Mouse (Mus musculus): ENCODE measurements at regions not wholly inside any gene's neighbourhood (a gene's known extent, or its start where the extent isn't known, plus 50 kb on each side); places are given as distances from the start of the nearest gene placed in this dataset.

DNA sequence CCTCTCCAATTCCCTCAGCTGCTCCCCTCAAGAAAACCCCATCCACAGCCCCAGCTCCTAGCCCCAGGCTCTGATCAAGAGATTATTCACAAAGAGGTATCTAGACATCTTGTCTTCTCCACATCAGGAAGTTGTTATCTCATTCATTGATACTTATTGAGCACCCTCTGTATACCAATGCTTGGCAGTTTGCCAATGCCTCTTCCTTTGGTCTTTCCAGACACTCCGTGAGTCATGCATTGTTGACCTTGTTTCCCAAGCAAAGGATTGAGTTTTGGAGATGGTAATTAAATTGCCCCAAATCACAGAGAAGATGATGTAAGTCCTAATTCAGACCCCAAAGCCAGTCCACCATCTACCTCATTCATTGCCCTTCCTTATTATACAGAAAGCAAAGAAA, 235.9 kb upstream of the Zmiz1 start:
- H3K9ac ChIP-seq (replicated peaks; ENCODE audit: low read length, poor library complexity, severe bottlenecking): no peak overlapping the region
- TF ChIP-seq CTCF (IDR thresholded peaks at IDR 0.05): no peak
- no peak overlapping the region for H3K27ac ChIP-seq (ENCODE audit: low read depth, low read length)
- no peaks in the 10 kb centered on the region for H3K27me3 ChIP-seq (ENCODE audit: insufficient read depth, low read length)
- DNase-seq (ENCODE audit: low spot score): no peak
- no peak overlapping the region for H3K4me2 ChIP-seq (ENCODE audit: low read depth, low read length, poor library complexity, severe bottlenecking)
- no peak overlapping the region for H3K4me3 ChIP-seq (ENCODE audit: low read depth, low read length)
- no peaks in the 10 kb centered on the region for H3K9me3 ChIP-seq (ENCODE audit: low read length)
- WGBS: 66% methylated on average over 1 of the region's 1 CpGs
- no peaks in the 10 kb centered on the region for H3K36me3 ChIP-seq (ENCODE audit: insufficient read depth, low read length)
- H3K4me1 ChIP-seq (ENCODE audit: insufficient read depth, low read length): peaks cover 13% of the 10 kb centered on the region
- ATAC-seq (ENCODE audit: low FRiP score): no peak

DNA sequence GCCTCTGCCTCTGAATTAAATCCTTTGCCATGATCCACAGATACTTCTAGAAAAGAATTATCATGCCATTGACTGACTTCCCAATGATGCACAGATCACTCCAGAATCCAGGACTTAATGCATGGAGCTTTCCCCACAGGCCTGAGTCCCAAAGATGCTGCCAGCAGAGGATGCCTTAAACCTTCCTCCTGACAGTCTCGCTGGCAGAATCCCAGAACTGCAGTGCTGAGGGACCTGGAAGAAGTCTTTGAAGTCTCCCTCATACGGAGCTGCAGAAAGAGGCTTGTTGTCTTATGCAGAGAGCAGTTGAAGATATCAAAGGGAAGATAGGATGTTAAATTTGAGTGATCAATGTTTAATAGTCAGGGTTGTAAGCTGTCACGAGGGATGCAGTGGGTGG, 233.8 kb upstream of the Zmiz1 start:
- 17% methylated on average over 3 of the region's 3 CpGs for WGBS
- H3K36me3 ChIP-seq (ENCODE audit: insufficient read depth, low read length): no peaks in the 10 kb centered on the region
- no peaks in the 10 kb centered on the region for H3K9me3 ChIP-seq (ENCODE audit: low read length)
- ATAC-seq (ENCODE audit: low FRiP score) (no peak), DNase-seq (ENCODE audit: low spot score) (no peak)
- TF ChIP-seq CTCF (IDR thresholded peaks at IDR 0.05): peak; percentile 22; the same call in 1 of the 2 replicates
- peaks cover 16% of the 10 kb centered on the region for H3K4me1 ChIP-seq (ENCODE audit: insufficient read depth, low read length)
- H3K4me2 ChIP-seq (ENCODE audit: low read depth, low read length, poor library complexity, severe bottlenecking): no peak overlapping the region
- no peaks in the 10 kb centered on the region for H3K27me3 ChIP-seq (ENCODE audit: insufficient read depth, low read length)
- H3K27ac ChIP-seq (ENCODE audit: low read depth, low read length): 0 out of 2 replicates have a peak overlapping the region, but pooled peaks have one; percentile 7
- no peak overlapping the region for H3K4me3 ChIP-seq (ENCODE audit: low read depth, low read length)
- H3K9ac ChIP-seq (replicated peaks; ENCODE audit: low read length, poor library complexity, severe bottlenecking): no peak overlapping the region

DNA sequence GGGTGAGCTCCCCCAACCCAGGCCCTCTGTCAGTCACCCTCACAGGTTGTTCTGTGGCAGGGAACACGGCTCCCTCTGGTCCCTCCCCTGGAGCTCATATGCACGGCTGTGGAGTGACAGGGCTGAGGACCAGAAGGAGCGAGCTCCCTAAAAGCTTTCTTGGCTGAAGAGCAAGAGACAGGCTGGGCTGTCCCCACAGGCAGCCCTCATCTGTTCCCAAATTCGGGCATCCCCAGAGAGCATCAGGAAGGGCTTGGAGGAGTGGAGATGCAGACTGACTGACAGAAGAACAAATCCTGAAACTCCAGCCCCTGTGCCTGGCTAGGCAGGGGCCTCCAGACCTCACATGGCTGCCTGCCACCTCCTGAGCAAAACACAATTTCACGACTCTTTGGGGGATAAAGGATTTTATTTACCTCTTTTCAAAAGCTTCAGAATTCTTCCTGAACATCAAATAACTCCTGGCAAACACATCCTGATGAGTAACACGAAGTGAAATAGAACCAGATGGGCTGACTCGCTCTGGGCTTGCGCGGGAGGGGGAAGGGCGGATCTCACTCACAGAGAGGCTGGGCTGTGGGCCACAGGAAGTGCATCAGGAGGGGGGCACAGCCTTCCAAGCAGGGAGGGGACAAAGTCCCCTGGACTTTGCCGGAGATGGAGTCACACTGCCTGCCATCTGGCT, 232.7 kb upstream of the Zmiz1 start:
- H3K9me3 ChIP-seq (ENCODE audit: low read length): no peaks in the 10 kb centered on the region
- no peaks in the 10 kb centered on the region for H3K36me3 ChIP-seq (ENCODE audit: insufficient read depth, low read length)
- no peak overlapping the region for H3K4me3 ChIP-seq (ENCODE audit: low read depth, low read length)
- 5% methylated on average over 11 of the region's 11 CpGs for WGBS
- no peaks in the 10 kb centered on the region for H3K27me3 ChIP-seq (ENCODE audit: insufficient read depth, low read length)
- peak overlapping the region; percentile 74 for H3K27ac ChIP-seq (ENCODE audit: low read depth, low read length)
- peaks cover 16% of the 10 kb centered on the region for H3K4me1 ChIP-seq (ENCODE audit: insufficient read depth, low read length)
- ATAC-seq (ENCODE audit: low FRiP score) (peak; percentile 90), DNase-seq (ENCODE audit: low spot score) (peak; percentile 82)
- H3K9ac ChIP-seq (replicated peaks; ENCODE audit: low read length, poor library complexity, severe bottlenecking): no peak overlapping the region
- peak overlapping the region; percentile 10; the same call in 1 of the 2 replicates for H3K4me2 ChIP-seq (ENCODE audit: low read depth, low read length, poor library complexity, severe bottlenecking)
- no peak for TF ChIP-seq CTCF (IDR thresholded peaks at IDR 0.05)

DNA sequence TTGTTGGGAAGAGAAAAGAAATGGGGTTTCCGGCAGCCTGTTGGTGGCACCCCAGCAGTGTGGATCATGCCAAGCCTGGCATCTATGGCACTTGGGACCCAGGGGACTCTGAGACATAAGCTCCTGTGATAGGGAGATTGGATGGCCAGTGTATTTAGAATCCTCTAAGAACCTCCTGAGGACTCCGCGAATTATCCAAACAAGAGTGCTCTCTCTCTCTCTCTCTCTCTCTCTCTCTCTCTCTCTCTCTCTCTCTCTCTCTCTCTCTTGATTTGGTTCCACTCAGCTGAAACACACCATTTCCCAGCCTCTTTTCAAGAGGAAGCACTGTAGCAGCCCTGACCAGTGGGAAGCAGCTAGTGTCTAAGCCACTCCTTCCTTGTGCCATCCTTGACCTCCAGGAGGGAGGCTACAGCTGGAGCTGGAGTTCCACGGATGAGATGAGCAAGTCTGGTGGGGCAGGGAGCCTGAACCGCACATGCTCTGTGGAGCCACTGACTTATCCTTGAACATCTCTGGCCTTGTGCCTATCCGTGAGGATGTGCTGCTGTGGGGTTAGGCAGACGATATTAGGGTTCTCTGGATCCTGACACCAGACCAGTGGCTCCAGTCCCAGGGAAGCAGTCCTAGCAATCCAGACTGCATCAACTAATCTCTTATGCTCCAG, 232.0 kb upstream of the Zmiz1 start:
- no peak overlapping the region for H3K4me3 ChIP-seq (ENCODE audit: low read depth, low read length)
- ATAC-seq (ENCODE audit: low FRiP score): no peak
- peak; percentile 37 for TF ChIP-seq CTCF (IDR thresholded peaks at IDR 0.05)
- H3K27ac ChIP-seq (ENCODE audit: low read depth, low read length): peak overlapping the region; percentile 62; the same call in 1 of the 2 replicates
- no peaks in the 10 kb centered on the region for H3K27me3 ChIP-seq (ENCODE audit: insufficient read depth, low read length)
- DNase-seq (ENCODE audit: low spot score): peak; percentile 92
- no peak overlapping the region for H3K4me2 ChIP-seq (ENCODE audit: low read depth, low read length, poor library complexity, severe bottlenecking)
- H3K9me3 ChIP-seq (ENCODE audit: low read length): no peaks in the 10 kb centered on the region
- H3K4me1 ChIP-seq (ENCODE audit: insufficient read depth, low read length): peaks cover 16% of the 10 kb centered on the region
- 36% methylated on average over 7 of the region's 7 CpGs for whole genome bisulfite sequencing
- H3K36me3 ChIP-seq (ENCODE audit: insufficient read depth, low read length): no peaks in the 10 kb centered on the region
- H3K9ac ChIP-seq (replicated peaks; ENCODE audit: low read length, poor library complexity, severe bottlenecking): no peak overlapping the region

DNA sequence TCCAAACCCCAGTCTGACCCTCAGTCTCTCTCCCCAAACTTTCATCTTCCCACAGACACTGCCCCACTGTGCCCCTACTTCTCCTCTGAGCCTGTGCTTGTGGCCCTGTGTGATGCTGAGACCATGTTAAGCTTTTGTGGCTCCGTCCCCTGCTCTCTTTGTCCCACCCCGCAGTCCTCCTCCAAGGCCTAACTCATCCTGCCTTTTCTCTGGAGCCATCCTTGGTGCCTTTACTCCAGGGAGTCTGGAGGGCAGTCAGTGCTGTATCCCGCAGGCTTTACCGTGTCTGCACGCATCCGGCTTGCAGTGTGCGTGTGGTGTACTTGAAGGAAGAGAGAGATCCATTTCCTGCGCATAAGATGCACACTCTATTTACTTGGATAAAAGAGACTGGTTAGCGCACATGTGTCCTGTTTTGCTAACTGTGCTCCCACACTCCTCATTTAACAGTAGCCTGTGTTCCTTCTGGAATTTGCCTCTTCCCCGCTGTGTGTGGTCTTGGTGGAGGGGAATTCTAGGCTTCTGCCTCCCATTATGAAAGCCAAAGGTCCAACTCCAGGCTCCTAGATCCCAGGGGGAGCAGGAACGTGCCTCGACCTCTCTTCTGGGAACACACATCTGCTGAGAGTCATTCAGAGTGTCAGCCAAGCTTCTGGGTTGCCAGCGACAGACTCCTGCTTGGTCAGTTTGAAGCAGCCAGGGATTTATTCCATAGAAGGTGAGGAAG, 230.5 kb upstream of the Zmiz1 start:
- Histone ChIP-seq H3K4me3 (ENCODE audit: low read depth, low read length) (no peak overlapping the region), H3K27me3 (ENCODE audit: insufficient read depth, low read length) (no peaks in the 10 kb centered on the region), H3K27ac (ENCODE audit: low read depth, low read length) (no peak overlapping the region), H3K4me1 (ENCODE audit: insufficient read depth, low read length) (peaks cover 16% of the 10 kb centered on the region), H3K4me2 (ENCODE audit: low read depth, low read length, poor library complexity, severe bottlenecking) (no peak overlapping the region), H3K9ac (replicated peaks; ENCODE audit: low read length, poor library complexity, severe bottlenecking) (no peak overlapping the region), H3K36me3 (ENCODE audit: insufficient read depth, low read length) (no peaks in the 10 kb centered on the region), H3K9me3 (ENCODE audit: low read length) (no peaks in the 10 kb centered on the region)
- ATAC-seq (ENCODE audit: low FRiP score) (no peak), DNase-seq (ENCODE audit: low spot score) (no peak)
- no peak for TF ChIP-seq CTCF (IDR thresholded peaks at IDR 0.05)
- WGBS: 78% methylated on average over 13 of the region's 13 CpGs

DNA sequence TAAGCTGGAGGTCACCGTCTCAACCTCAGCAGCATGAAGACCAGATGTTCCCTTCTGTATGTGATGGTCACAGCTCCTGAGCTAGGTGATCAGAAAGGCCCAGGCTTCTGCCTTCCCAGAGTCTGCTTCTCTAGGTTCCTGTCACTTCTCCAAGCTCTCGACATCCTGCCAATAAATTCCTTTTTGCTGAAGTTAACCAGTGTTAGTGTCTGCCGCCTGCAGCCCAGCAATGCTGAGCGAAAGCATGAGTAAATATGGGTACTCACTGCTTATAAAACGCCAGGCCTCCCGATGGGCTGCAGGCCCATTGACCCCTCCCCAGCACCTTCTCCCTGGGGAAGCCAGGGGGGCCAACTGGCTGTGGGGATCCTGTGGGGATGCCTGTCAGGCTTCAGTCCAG, 229.4 kb upstream of the Zmiz1 start:
- Histone ChIP-seq H3K27ac (ENCODE audit: low read depth, low read length) (no peak overlapping the region), H3K4me1 (ENCODE audit: insufficient read depth, low read length) (peaks cover 16% of the 10 kb centered on the region), H3K36me3 (ENCODE audit: insufficient read depth, low read length) (no peaks in the 10 kb centered on the region), H3K27me3 (ENCODE audit: insufficient read depth, low read length) (no peaks in the 10 kb centered on the region), H3K9me3 (ENCODE audit: low read length) (no peaks in the 10 kb centered on the region), H3K9ac (replicated peaks; ENCODE audit: low read length, poor library complexity, severe bottlenecking) (no peak overlapping the region), H3K4me3 (ENCODE audit: low read depth, low read length) (no peak overlapping the region), H3K4me2 (ENCODE audit: low read depth, low read length, poor library complexity, severe bottlenecking) (no peak overlapping the region)
- WGBS: 53% methylated on average over 6 of the region's 6 CpGs
- DNase-seq (ENCODE audit: low spot score) (no peak), ATAC-seq (ENCODE audit: low FRiP score) (no peak)
- no peak for TF ChIP-seq CTCF (IDR thresholded peaks at IDR 0.05)

Measured in midbrain, postnatal 0 days (tissue).